In genomic region chr17:34631647-34632046, GRCm38 (mm10) we compare ENCODE assay signal across 8 mouse cellular contexts. TPM values are rescaled to one million over a fixed set of nuclear protein-coding genes. Genes with fewer than 3 reads are reported as not detected.
DNase-seq lines count a peak whose midpoint lies in the region; ATAC-seq and TF ChIP-seq lines count a peak whose summit lies in the region.

No protein-coding gene starts in this region.

- no peaks in the 10 kb centered on the region for H3K9me3 ChIP-seq in E14TG2a.4 (ENCODE audit: low read length)
- H3K9me3 ChIP-seq in forebrain, embryonic 11.5 days (ENCODE audit: control insufficient read depth, low read length) = no peaks in the 10 kb centered on the region
- H3K9me3 ChIP-seq in liver, embryonic 14.5 days (ENCODE audit: control insufficient read depth, low read length) = no peaks in the 10 kb centered on the region

- peak; percentile 33 for DNase-seq in gastrocnemius, adult 2 months
- no peak for DNase-seq in gastrocnemius, postnatal 4 days (ENCODE audit: low spot score in 2 of 2)
- DNase-seq in forebrain, embryonic 11.5 days (ENCODE audit: low spot score) = peak; percentile 59
- DNase-seq in liver, embryonic 14.5 days (ENCODE audit: low read depth in 3 of 3, low spot score in 3 of 3) = no peak
- DNase-seq in retina, postnatal 1 day = no peak
- no peak for DNase-seq in adrenal gland, adult 8-10 months

- whole genome bisulfite sequencing in forebrain, embryonic 11.5 days = 3% methylated on average over 12 of the region's 12 CpGs
- 14% methylated on average over 11 of the region's 12 CpGs for WGBS in liver, embryonic 14.5 days (ENCODE audit: insufficient replicate concordance)

- TF ChIP-seq EP300 in liver, embryonic 14.5 days (IDR thresholded peaks at IDR 0.05; ENCODE audit: low read depth) = no peak

- H3K4me1 ChIP-seq in E14TG2a.4 (replicated peaks; ENCODE audit: low read depth, low read length) = peaks cover 62% of the 10 kb centered on the region
- H3K4me1 ChIP-seq in forebrain, embryonic 11.5 days (replicated peaks; ENCODE audit: control insufficient read depth, insufficient read depth, low read length) = peaks cover 28% of the 10 kb centered on the region
- H3K4me1 ChIP-seq in liver, embryonic 14.5 days (replicated peaks; ENCODE audit: control insufficient read depth in 2 of 2, insufficient read depth in 2 of 2, low read length in 1 of 2) = peaks cover 0 to 4% of the 10 kb centered on the region in 2 experiments; a peak in 2 of 4 replicates

- H3K27ac ChIP-seq in gastrocnemius, adult 2 months = peak overlapping the region; percentile 69
- no peak overlapping the region for H3K27ac ChIP-seq in forebrain, embryonic 11.5 days (ENCODE audit: low read depth, low read length)
- no peak overlapping the region for H3K27ac ChIP-seq in liver, embryonic 14.5 days

- intact Hi-C loops in gastrocnemius, adult 2 months (cut with DNase I) = no loop called here

- H3K36me3 ChIP-seq in E14TG2a.4 (ENCODE audit: insufficient read depth, low read length) = no peaks in the 10 kb centered on the region
- no peaks in the 10 kb centered on the region for H3K36me3 ChIP-seq in forebrain, embryonic 11.5 days (ENCODE audit: control insufficient read depth, insufficient read depth, low read length)
- no peaks in the 10 kb centered on the region for H3K36me3 ChIP-seq in liver, embryonic 14.5 days (replicated peaks; ENCODE audit: control insufficient read depth, insufficient read depth, low read depth)

- H3K9ac ChIP-seq in forebrain, embryonic 11.5 days (ENCODE audit: low read length) = peak overlapping the region; percentile 48
- H3K9ac ChIP-seq in liver, embryonic 14.5 days (replicated peaks) = no peak overlapping the region

- H3K4me3 ChIP-seq in gastrocnemius, adult 2 months = peak overlapping the region; percentile 73
- H3K4me3 ChIP-seq in E14TG2a.4 (replicated peaks; ENCODE audit: low read length) = peak overlapping the region; percentile 80
- H3K4me3 ChIP-seq in forebrain, embryonic 11.5 days (ENCODE audit: low read depth, low read length) = peak overlapping the region; percentile 31
- H3K4me3 ChIP-seq in liver, embryonic 14.5 days (ENCODE audit: insufficient read depth in 1 of 2, low read depth in 2 of 2, low read length in 2 of 2) = peak overlapping the region in 1 of 2 experiments; percentile 32; a peak in 2 of 4 replicates

- ATAC-seq in forebrain, embryonic 11.5 days (replicated peaks; ENCODE audit: low FRiP score) = no peak
- no peak for ATAC-seq in liver, embryonic 14.5 days (ENCODE audit: insufficient read depth)
- no peak for ATAC-seq in activated CD4-positive, CD25-positive, alpha-beta regulatory T cell, adult 4 months

- H3K4me2 ChIP-seq in forebrain, embryonic 11.5 days (ENCODE audit: low read depth, low read length, severe bottlenecking) = peak overlapping the region; percentile 72
- peak overlapping the region; percentile 60 for H3K4me2 ChIP-seq in liver, embryonic 14.5 days (ENCODE audit: low read depth)

- no peak for TF ChIP-seq CTCF in gastrocnemius, adult 2 months (IDR thresholded peaks at IDR 0.05)
- no peak for TF ChIP-seq CTCF in E14TG2a.4 (conservative IDR thresholded peaks at IDR 0.05; ENCODE audit: low read length)
- TF ChIP-seq CTCF in liver, embryonic 14.5 days (IDR thresholded peaks at IDR 0.05; ENCODE audit: low read depth) = no peak

- peaks cover 43% of the 10 kb centered on the region for H3K27me3 ChIP-seq in E14TG2a.4 (ENCODE audit: insufficient read depth, low read length)
- H3K27me3 ChIP-seq in forebrain, embryonic 11.5 days (ENCODE audit: control insufficient read depth, insufficient read depth, low read length) = peaks cover 26% of the 10 kb centered on the region
- peaks cover 51% of the 10 kb centered on the region for H3K27me3 ChIP-seq in liver, embryonic 14.5 days (ENCODE audit: control insufficient read depth, insufficient read depth, low read length)

RNA-seq across cellular contexts. Expression of gene Prrt1, which starts 2.3 kb away (rescaled TPM):
- under 1 TPM; 0.28 to 0.36 TPM for total RNA-seq in gastrocnemius, adult 2 months (2021)
- under 1 TPM; 0.34 to 0.76 TPM for total RNA-seq in gastrocnemius, postnatal 4 days (2021)
- polyA plus RNA-seq in forebrain, embryonic 11.5 days (2014; fragmentation: Nextera tagmentation; extraction: Ambion mirVana) = 2.4 and 2.7 TPM in 2 replicates
- 0.04 and 0.11 TPM in 2 replicates for polyA plus RNA-seq in liver, embryonic 14.5 days (2012; rRNA removed)
- not detected in 2 replicates for polyA plus RNA-seq in liver, embryonic 14.5 days (2014; fragmentation: Nextera tagmentation; extraction: Ambion mirVana)
- 1 to 10 TPM in 1 of 2 experiments, under 1 TPM in 1; 0.34 to 1.4 TPM for polyA plus RNA-seq in activated CD4-positive, CD25-positive, alpha-beta regulatory T cell, adult 4 months (2017; shearing (Covaris generic))
- total RNA-seq in adrenal gland, adult 8-10 months (2022) = 10 to 100 TPM in 3 of 4 experiments, 1 to 10 TPM in 1; 7.0 to 36.3 (median 20.6) TPM

RNA-seq across cellular contexts. Expression of gene Ppt2, which starts 3.3 kb away (rescaled TPM):
- total RNA-seq in gastrocnemius, adult 2 months (2021) = 10 to 100 TPM; 40.5 to 42.2 TPM
- total RNA-seq in gastrocnemius, postnatal 4 days (2021) = 10 to 100 TPM; 35.9 to 44.8 TPM
- 26.4 and 29.0 TPM in 2 replicates for polyA plus RNA-seq in forebrain, embryonic 11.5 days (2014; fragmentation: Nextera tagmentation; extraction: Ambion mirVana)
- polyA plus RNA-seq in liver, embryonic 14.5 days (2012; rRNA removed) = 10.4 and 11.6 TPM in 2 replicates
- 10.5 and 12.9 TPM in 2 replicates for polyA plus RNA-seq in liver, embryonic 14.5 days (2014; fragmentation: Nextera tagmentation; extraction: Ambion mirVana)
- 10 to 100 TPM; 13.3 to 16.8 TPM for polyA plus RNA-seq in activated CD4-positive, CD25-positive, alpha-beta regulatory T cell, adult 4 months (2017; shearing (Covaris generic))
- 10 to 100 TPM; 59.2 to 70.5 (median 64.3) TPM for total RNA-seq in adrenal gland, adult 8-10 months (2022)

RNA-seq across cellular contexts. Expression of gene Fkbpl, which starts 12.9 kb away (rescaled TPM):
- total RNA-seq in gastrocnemius, adult 2 months (2021) = 1 to 10 TPM; 4.5 to 9.3 TPM
- 1 to 10 TPM; 8.1 to 8.3 TPM for total RNA-seq in gastrocnemius, postnatal 4 days (2021)
- polyA plus RNA-seq in forebrain, embryonic 11.5 days (2014; fragmentation: Nextera tagmentation; extraction: Ambion mirVana) = 14.5 and 18.2 TPM in 2 replicates
- polyA plus RNA-seq in liver, embryonic 14.5 days (2012; rRNA removed) = 0.47 and 1.6 TPM in 2 replicates
- 2.9 and 3.2 TPM in 2 replicates for polyA plus RNA-seq in liver, embryonic 14.5 days (2014; fragmentation: Nextera tagmentation; extraction: Ambion mirVana)
- polyA plus RNA-seq in activated CD4-positive, CD25-positive, alpha-beta regulatory T cell, adult 4 months (2017; shearing (Covaris generic)) = 1 to 10 TPM; 3.5 to 5.4 TPM
- 10 to 100 TPM; 13.0 to 15.5 (median 15.1) TPM for total RNA-seq in adrenal gland, adult 8-10 months (2022)

RNA-seq across cellular contexts. Expression of gene Atf6b, which starts 15.3 kb away (rescaled TPM):
- total RNA-seq in gastrocnemius, adult 2 months (2021) = 1 to 10 TPM; 7.1 to 9.1 TPM
- total RNA-seq in gastrocnemius, postnatal 4 days (2021) = 10 to 100 TPM; 20.1 to 22.5 TPM
- polyA plus RNA-seq in forebrain, embryonic 11.5 days (2014; fragmentation: Nextera tagmentation; extraction: Ambion mirVana) = 79.5 and 82.9 TPM in 2 replicates
- polyA plus RNA-seq in liver, embryonic 14.5 days (2012; rRNA removed) = 15.5 and 16.6 TPM in 2 replicates
- polyA plus RNA-seq in liver, embryonic 14.5 days (2014; fragmentation: Nextera tagmentation; extraction: Ambion mirVana) = 11.3 and 12.6 TPM in 2 replicates
- 10 to 100 TPM; 15.6 to 26.7 TPM for polyA plus RNA-seq in activated CD4-positive, CD25-positive, alpha-beta regulatory T cell, adult 4 months (2017; shearing (Covaris generic))
- total RNA-seq in adrenal gland, adult 8-10 months (2022) = 10 to 100 TPM; 47.1 to 56.6 (median 51.1) TPM

RNA-seq across cellular contexts. Expression of gene Egfl8, which starts 15.9 kb away (rescaled TPM):
- total RNA-seq in gastrocnemius, adult 2 months (2021) = 1 to 10 TPM; 1.5 to 1.9 TPM
- total RNA-seq in gastrocnemius, postnatal 4 days (2021) = 10 to 100 TPM; 20.7 to 23.1 TPM
- 1.6 and 2.3 TPM in 2 replicates for polyA plus RNA-seq in forebrain, embryonic 11.5 days (2014; fragmentation: Nextera tagmentation; extraction: Ambion mirVana)
- 0.39 and 0.40 TPM in 2 replicates for polyA plus RNA-seq in liver, embryonic 14.5 days (2012; rRNA removed)
- polyA plus RNA-seq in liver, embryonic 14.5 days (2014; fragmentation: Nextera tagmentation; extraction: Ambion mirVana) = 0.10 and 0.27 TPM in 2 replicates
- 1 to 10 TPM; 1.3 to 1.9 TPM for polyA plus RNA-seq in activated CD4-positive, CD25-positive, alpha-beta regulatory T cell, adult 4 months (2017; shearing (Covaris generic))
- total RNA-seq in adrenal gland, adult 8-10 months (2022) = 1 to 10 TPM; 1.7 to 3.5 (median 1.9) TPM

Comparison
In these comparisons a context has a peak if more than half of its experiments do, and no peak if none do; other contexts are left out.
1. DNase-seq: peak in gastrocnemius, adult 2 months (single experiment) and forebrain, embryonic 11.5 days (single experiment); none in gastrocnemius, postnatal 4 days (0 of 2), liver, embryonic 14.5 days (0 of 3), retina, postnatal 1 day (single experiment) and adrenal gland, adult 8-10 months (single experiment).
2. RNA of gene Prrt1, which starts 2.3 kb away (total RNA-seq): 7.0 to 36.3 TPM in adrenal gland, adult 8-10 months; 0.34 to 0.76 TPM in gastrocnemius, postnatal 4 days and 0.28 to 0.36 TPM in gastrocnemius, adult 2 months; every median in the first group is over 4 times any median in the second.